Mouse (Mus musculus) left cerebral cortex, postnatal 36 days (tissue): ENCODE results near the gene Szt2. TPM values are rescaled to one million over a fixed set of nuclear protein-coding genes. Genes with fewer than 3 reads are reported as not detected.

ENCODE experiments used
- total RNA-seq, 2 experiments: library from RNA; stranded (reverse); gene quantifications; 2 replicates each; pipeline ENCODE4 v1.2.3; 2021

The Szt2 gene
- total RNA-seq, 2 experiments from 2014 or later = 30.0 to 46.8 TPM

Other genes with a start within 250 kb of the Szt2 start
- 10 to 100 TPM; 42.1 to 44.5 TPM for gene Kdm4a, start 229.2 kb downstream of the Szt2 start, total RNA-seq
- 100 to 1,000 TPM; 118 to 126 TPM for gene Ptprf, start 117.9 kb downstream of the Szt2 start, total RNA-seq
- 10 to 100 TPM; 55.6 to 62.5 TPM for gene Med8, start 64 bp upstream of the Szt2 start, total RNA-seq
- gene Elovl1, start 18.8 kb upstream of the Szt2 start, total RNA-seq = 10 to 100 TPM; 21.9 to 24.3 TPM
- 1 to 10 TPM; 1.3 to 1.6 TPM for gene Cdc20, start 28.1 kb upstream of the Szt2 start, total RNA-seq
- under 1 TPM; 0.79 to 0.94 TPM for gene Mpl, start 48.2 kb upstream of the Szt2 start, total RNA-seq
- gene Tie1, start 80.8 kb upstream of the Szt2 start, total RNA-seq = 1 to 10 TPM; 7.8 to 8.6 TPM
- gene 2610528J11Rik, start 117.7 kb upstream of the Szt2 start, total RNA-seq = not detected
- gene Tmem125, start 134.8 kb upstream of the Szt2 start, total RNA-seq = 10 to 100 TPM in 1 of 2 experiments, 1 to 10 TPM in 1; 6.6 to 14.5 TPM
- gene Cfap57, start 211.5 kb upstream of the Szt2 start, total RNA-seq = under 1 TPM; 0.64 to 0.70 TPM
- gene Ebna1bp2, start 211.5 kb upstream of the Szt2 start, total RNA-seq = 10 to 100 TPM; 53.5 to 62.3 TPM
- gene Olfr62, start 249.7 kb upstream of the Szt2 start, total RNA-seq = not detected